Mouse (Mus musculus): Measurements from ENCODE around the gene Tecpr1.

- TF ChIP-seq CTCF (IDR thresholded peaks at IDR 0.05; ENCODE audit: borderline replicate concordance, control insufficient read depth, extremely low read depth, insufficient read depth, low read length, poor library complexity) (no peak), POLR2A (IDR thresholded peaks at IDR 0.05; ENCODE audit: control insufficient read depth, extremely low read depth, insufficient read depth, low read length, poor library complexity) (no peak)
Measured at GRCm38 (mm10) chr5:144238969-144239368, 15.6 kb upstream of the Tecpr1 start.
